Mouse (Mus musculus): ENCODE measurements around the gene Hpgd. TPM values are rescaled to one million over a fixed set of nuclear protein-coding genes. Genes with fewer than 3 reads are reported as not detected.
"Not testable (repeated sequence)": the region's sequence is repeated elsewhere in the genome, so short reads cannot be mapped to it uniquely, and the experiment has no call there.

The Hpgd gene
- polyA plus RNA-seq, 1 experiment from 2014 or later, result 9.1 TPM

- WGBS, result 83% methylated on average over 7 of the region's 7 CpGs
Measured at GRCm38 (mm10) chr8:56287370-56288072, 6.9 kb upstream of the Hpgd start.

DNA sequence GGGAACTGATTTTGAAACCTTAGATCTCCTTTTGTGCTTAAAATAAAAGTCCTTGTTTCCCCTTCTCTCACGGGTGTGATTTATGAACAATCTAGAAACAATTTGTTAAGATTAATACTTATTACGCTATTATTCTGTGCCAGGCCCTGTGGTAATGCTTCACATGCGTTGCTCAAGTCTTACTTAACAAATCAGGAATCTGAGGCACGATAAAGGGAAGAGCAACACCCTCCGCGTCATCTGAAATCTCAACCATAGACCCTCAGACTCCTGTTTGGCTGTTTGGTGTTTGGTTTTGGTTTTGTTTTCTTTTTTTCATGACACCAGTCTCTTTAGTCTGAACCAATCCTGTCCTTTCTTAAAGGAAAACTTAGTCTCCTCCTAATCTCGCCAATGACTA is 2.1 kb upstream of the Hpgd start:
- Histone ChIP-seq H3K27me3 (no peaks in the 10 kb centered on the region), H3K4me2 (no peak overlapping the region), H3K9ac (no peak overlapping the region), H3K9me3 (no peaks in the 10 kb centered on the region), H3K4me3 (no peak overlapping the region), H3K4me1 (replicated peaks) (peaks cover 19% of the 10 kb centered on the region), H3K27ac (replicated peaks) (no peak overlapping the region), H3K36me3 (no peaks in the 10 kb centered on the region)
- ATAC-seq (ENCODE audit: low FRiP score, low read depth), result no peak
- 92% methylated on average over 7 of the region's 7 CpGs for WGBS

More at GRCm38 (mm10) chr8:56287370-56288072, 6.9 kb upstream of the Hpgd start:
- no peak overlapping the region for H3K9ac ChIP-seq
- no peak overlapping the region for H3K27ac ChIP-seq (replicated peaks)
- no peak for ATAC-seq (ENCODE audit: low FRiP score, low read depth)
- no peak overlapping the region for H3K4me2 ChIP-seq
- H3K36me3 ChIP-seq, result no peaks in the 10 kb centered on the region
- no peak overlapping the region for H3K4me3 ChIP-seq
- no peaks in the 10 kb centered on the region for H3K9me3 ChIP-seq
- H3K4me1 ChIP-seq (replicated peaks), result no peaks in the 10 kb centered on the region
- H3K27me3 ChIP-seq, result no peaks in the 10 kb centered on the region

DNA sequence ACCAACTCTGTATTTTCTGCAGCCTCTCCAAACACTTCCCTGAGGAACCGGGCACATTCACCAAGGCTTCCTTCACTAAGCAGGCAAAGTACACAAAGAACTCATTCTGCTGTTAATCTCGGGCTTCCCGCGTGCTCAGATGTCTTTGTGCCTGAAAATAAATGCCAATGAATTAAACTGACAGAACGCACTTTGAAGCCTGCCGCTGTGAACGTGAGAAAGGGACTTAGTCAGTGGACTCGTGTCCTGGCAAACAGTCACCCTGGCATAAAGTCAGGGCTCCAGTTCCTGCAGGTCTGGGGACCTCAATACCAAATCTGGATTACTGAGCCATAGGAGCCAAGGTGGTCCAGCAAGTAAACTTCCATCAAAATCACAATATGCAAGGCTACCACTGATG is 905 bp upstream of the Hpgd start:
- H3K27ac ChIP-seq (replicated peaks), result no peak overlapping the region
- H3K9me3 ChIP-seq, result no peaks in the 10 kb centered on the region
- H3K4me1 ChIP-seq (replicated peaks), result peaks cover 19% of the 10 kb centered on the region
- H3K36me3 ChIP-seq, result no peaks in the 10 kb centered on the region
- 4% methylated on average over 8 of the region's 8 CpGs for WGBS
- H3K4me2 ChIP-seq, result peak overlapping the region; percentile 93
- no peak overlapping the region for H3K9ac ChIP-seq
- no peaks in the 10 kb centered on the region for H3K27me3 ChIP-seq
- peak; percentile 35; the same call in 1 of the 2 replicates for ATAC-seq (ENCODE audit: low FRiP score, low read depth)
- H3K4me3 ChIP-seq, result no peak overlapping the region

DNA sequence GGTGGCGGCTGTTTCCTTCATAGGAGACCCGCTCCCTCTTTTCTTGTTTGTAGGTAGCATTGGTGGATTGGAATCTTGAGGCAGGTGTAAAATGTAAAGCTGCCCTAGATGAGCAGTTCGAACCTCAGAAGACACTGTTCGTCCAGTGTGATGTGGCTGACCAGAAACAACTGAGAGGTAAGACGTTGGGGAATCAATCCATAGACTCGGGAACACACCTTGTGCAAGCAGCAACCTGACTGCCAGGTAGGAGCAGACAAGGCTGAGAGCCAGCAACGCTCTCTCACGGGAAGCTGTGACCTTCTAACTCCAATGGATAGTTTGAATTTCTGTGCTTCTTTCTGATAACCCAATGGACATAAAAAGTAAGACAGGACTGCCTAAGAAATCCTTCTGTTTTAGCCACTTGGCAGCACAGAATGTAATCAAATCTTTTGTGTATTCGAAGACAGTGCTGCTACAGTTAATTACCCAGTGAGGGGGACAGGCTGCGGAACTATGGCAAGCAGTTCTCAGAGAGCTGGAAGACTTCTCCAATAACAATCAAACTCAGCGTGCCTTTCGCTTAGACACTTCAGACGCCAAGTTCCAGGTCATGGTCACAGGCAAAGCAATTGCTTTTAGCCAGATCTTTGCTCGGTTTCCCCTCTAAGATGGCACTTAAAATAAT is 636 bp downstream of the Hpgd start:
- no peaks in the 10 kb centered on the region for H3K27me3 ChIP-seq
- WGBS, result 14% methylated on average over 14 of the region's 14 CpGs
- H3K27ac ChIP-seq (replicated peaks), result no peak overlapping the region
- peak overlapping the region; percentile 72 for H3K4me3 ChIP-seq
- H3K9ac ChIP-seq, result peak overlapping the region; percentile 53
- H3K4me2 ChIP-seq, result peak overlapping the region; percentile 93
- ATAC-seq (ENCODE audit: low FRiP score, low read depth), result peak; percentile 24; the same call in 1 of the 2 replicates
- no peaks in the 10 kb centered on the region for H3K36me3 ChIP-seq
- H3K9me3 ChIP-seq, result no peaks in the 10 kb centered on the region
- peaks cover 19% of the 10 kb centered on the region for H3K4me1 ChIP-seq (replicated peaks)

GRCm38 (mm10) chr8:56299421-56299820 is 5.0 kb downstream of the Hpgd start:
- Histone ChIP-seq H3K27me3 (no peaks in the 10 kb centered on the region), H3K4me3 (no peak overlapping the region), H3K36me3 (no peaks in the 10 kb centered on the region), H3K4me1 (replicated peaks) (peaks cover 5% of the 10 kb centered on the region), H3K4me2 (no peak overlapping the region), H3K27ac (replicated peaks) (no peak overlapping the region), H3K9ac (no peak overlapping the region), H3K9me3 (no peaks in the 10 kb centered on the region)
- WGBS, result 81% methylated on average over 5 of the region's 5 CpGs
- ATAC-seq (ENCODE audit: low FRiP score, low read depth), result no peak

- not testable (repeated sequence) for ATAC-seq (ENCODE audit: low FRiP score, low read depth); H3K27ac ChIP-seq (replicated peaks); H3K36me3 ChIP-seq; H3K9ac ChIP-seq; H3K27me3 ChIP-seq; H3K4me1 ChIP-seq (replicated peaks); H3K4me2 ChIP-seq; H3K9me3 ChIP-seq; H3K4me3 ChIP-seq
- 83% methylated on average over 3 of the region's 3 CpGs for WGBS
Measured at GRCm38 (mm10) chr8:56301303-56301702, 6.9 kb downstream of the Hpgd start.

DNA sequence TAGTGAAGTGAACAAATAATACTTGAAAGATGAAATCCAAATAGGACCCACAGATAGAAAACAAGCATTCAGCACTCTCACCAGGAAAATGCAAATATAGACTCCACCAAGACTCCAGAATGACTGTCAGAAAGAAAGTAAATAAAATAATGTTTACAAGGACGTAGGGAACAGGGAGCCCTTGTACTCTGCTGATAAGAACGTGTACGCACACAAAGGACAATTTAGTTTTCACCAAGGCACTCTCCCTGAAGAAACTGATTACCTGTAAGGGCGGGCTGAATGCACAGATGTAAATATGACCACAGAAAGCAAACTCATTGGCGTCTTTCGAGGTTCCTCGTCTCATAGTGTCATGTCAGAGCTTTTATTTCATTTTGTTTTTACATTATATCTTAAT is 10.2 kb downstream of the Hpgd start:
- WGBS, result 83% methylated on average over 7 of the region's 7 CpGs
- Histone ChIP-seq H3K27ac (replicated peaks) (no peak overlapping the region), H3K9me3 (no peaks in the 10 kb centered on the region), H3K36me3 (no peaks in the 10 kb centered on the region), H3K4me2 (no peak overlapping the region), H3K4me3 (no peak overlapping the region), H3K4me1 (replicated peaks) (no peaks in the 10 kb centered on the region), H3K27me3 (no peaks in the 10 kb centered on the region), H3K9ac (no peak overlapping the region)
- ATAC-seq (ENCODE audit: low FRiP score, low read depth), result no peak

- H3K9ac ChIP-seq, result no peak overlapping the region
- ATAC-seq (ENCODE audit: low FRiP score, low read depth), result no peak
Measured at GRCm38 (mm10) chr8:56313622-56314021, 19.2 kb downstream of the Hpgd start.

GRCm38 (mm10) chr8:56315189-56315588 is 20.8 kb downstream of the Hpgd start:
- Histone ChIP-seq H3K4me3 (no peak overlapping the region), H3K9ac (no peak overlapping the region), H3K27me3 (no peaks in the 10 kb centered on the region), H3K4me1 (replicated peaks) (no peaks in the 10 kb centered on the region), H3K27ac (replicated peaks) (no peak overlapping the region), H3K4me2 (no peak overlapping the region), H3K36me3 (no peaks in the 10 kb centered on the region), H3K9me3 (no peaks in the 10 kb centered on the region)
- no peak for ATAC-seq (ENCODE audit: low FRiP score, low read depth)
- WGBS, result 84% methylated on average over 3 of the region's 3 CpGs

More at GRCm38 (mm10) chr8:56313622-56314021, 19.2 kb downstream of the Hpgd start:
- Histone ChIP-seq H3K27ac (replicated peaks) (no peak overlapping the region), H3K4me2 (no peak overlapping the region), H3K27me3 (no peaks in the 10 kb centered on the region), H3K36me3 (no peaks in the 10 kb centered on the region), H3K4me3 (no peak overlapping the region), H3K4me1 (replicated peaks) (no peaks in the 10 kb centered on the region), H3K9me3 (no peaks in the 10 kb centered on the region)
- 85% methylated on average over 2 of the region's 2 CpGs for WGBS

GRCm38 (mm10) chr8:56323276-56323675 is 28.9 kb downstream of the Hpgd start:
- Histone ChIP-seq H3K4me1 (replicated peaks) (no peaks in the 10 kb centered on the region), H3K27ac (replicated peaks) (no peak overlapping the region), H3K9ac (no peak overlapping the region), H3K4me2 (no peak overlapping the region), H3K36me3 (no peaks in the 10 kb centered on the region), H3K9me3 (no peaks in the 10 kb centered on the region), H3K4me3 (no peak overlapping the region), H3K27me3 (no peaks in the 10 kb centered on the region)
- ATAC-seq (ENCODE audit: low FRiP score, low read depth), result no peak
- WGBS, result 98% methylated on average over 1 of the region's 1 CpGs

DNA sequence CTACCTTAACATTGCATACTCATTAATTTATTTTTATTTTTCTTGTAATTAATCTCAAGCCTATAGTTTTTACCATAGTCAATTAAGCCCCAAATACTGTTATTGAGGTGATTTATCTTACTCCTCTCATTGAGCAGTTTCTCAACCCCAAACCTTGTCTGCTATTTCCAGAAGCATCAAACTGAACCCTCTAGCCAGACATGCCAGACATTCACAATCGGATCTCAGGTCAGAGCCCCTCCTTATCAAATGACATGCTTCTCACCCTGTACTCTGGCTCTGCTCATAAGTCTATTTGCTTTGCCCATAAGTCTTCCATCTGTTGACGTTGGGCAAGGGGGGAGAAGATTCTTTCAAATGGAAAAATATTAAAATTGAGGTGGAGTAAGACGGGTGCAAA is 33.3 kb downstream of the Hpgd start:
- H3K36me3 ChIP-seq, result no peaks in the 10 kb centered on the region
- 56% methylated on average over 3 of the region's 3 CpGs for WGBS
- H3K9ac ChIP-seq, result no peak overlapping the region
- no peak overlapping the region for H3K27ac ChIP-seq (replicated peaks)
- no peak overlapping the region for H3K4me2 ChIP-seq
- ATAC-seq (ENCODE audit: low FRiP score, low read depth), result no peak
- H3K9me3 ChIP-seq, result no peaks in the 10 kb centered on the region
- no peaks in the 10 kb centered on the region for H3K4me1 ChIP-seq (replicated peaks)
- H3K27me3 ChIP-seq, result no peaks in the 10 kb centered on the region
- no peak overlapping the region for H3K4me3 ChIP-seq

GRCm38 (mm10) chr8:56328130-56328542 is 33.8 kb downstream of the Hpgd start:
- no peaks in the 10 kb centered on the region for H3K4me1 ChIP-seq (replicated peaks)
- no peak overlapping the region for H3K4me3 ChIP-seq
- no peak overlapping the region for H3K27ac ChIP-seq (replicated peaks)
- no peak for ATAC-seq (ENCODE audit: low FRiP score, low read depth)
- no peaks in the 10 kb centered on the region for H3K27me3 ChIP-seq
- no peak overlapping the region for H3K4me2 ChIP-seq
- no peaks in the 10 kb centered on the region for H3K36me3 ChIP-seq
- 47% methylated on average over 3 of the region's 3 CpGs for WGBS
- H3K9me3 ChIP-seq, result no peaks in the 10 kb centered on the region
- no peak overlapping the region for H3K9ac ChIP-seq
